ENCODE assay signal across 8 mouse cellular contexts in the genomic region with DNA sequence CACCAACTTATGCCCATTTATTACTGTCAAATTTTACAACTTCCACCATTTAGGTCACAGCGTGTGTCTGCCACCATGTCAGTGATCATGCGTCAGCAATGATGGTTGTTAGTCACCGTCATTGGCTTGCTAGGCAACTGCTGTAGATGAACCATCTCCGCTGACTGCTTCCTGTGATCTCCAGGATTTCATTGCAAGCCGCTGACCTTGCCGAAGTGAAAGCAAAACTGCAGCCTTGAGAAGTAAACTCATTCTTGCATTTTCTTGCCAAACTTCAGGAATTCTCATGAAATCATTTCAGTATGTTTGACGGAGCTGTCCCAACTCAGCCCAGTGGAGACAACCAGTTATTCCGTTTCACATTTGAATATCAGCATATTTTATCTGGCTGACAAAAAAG.
DNase-seq lines count a peak whose midpoint lies in the region; ATAC-seq lines count a peak whose summit lies in the region.

No protein-coding gene starts in this region.

- H3K4me1 ChIP-seq in megakaryocyte, embryonic 14.5 days, result no peaks in the 10 kb centered on the region
- H3K4me1 ChIP-seq in kidney, embryonic 16.5 days (ENCODE audit: insufficient read depth, low read length), result peaks cover 22% of the 10 kb centered on the region
- no peaks in the 10 kb centered on the region for H3K4me1 ChIP-seq in midbrain, embryonic 14.5 days (ENCODE audit: control insufficient read depth, insufficient read depth, low read length)

- H3K9me3 ChIP-seq in megakaryocyte, embryonic 14.5 days, result peaks cover 16% of the 10 kb centered on the region; the same call in 1 of the 2 replicates
- no peaks in the 10 kb centered on the region for H3K9me3 ChIP-seq in kidney, embryonic 16.5 days (ENCODE audit: low read length)
- H3K9me3 ChIP-seq in midbrain, embryonic 14.5 days (ENCODE audit: control insufficient read depth, low read length), result no peaks in the 10 kb centered on the region

- no peak overlapping the region; the same call in 1 of the 2 replicates for H3K4me2 ChIP-seq in kidney, embryonic 16.5 days (replicated peaks; ENCODE audit: low read depth, low read length)
- H3K4me2 ChIP-seq in midbrain, embryonic 14.5 days (ENCODE audit: low read length), result no peak overlapping the region

- H3K36me3 ChIP-seq in megakaryocyte, embryonic 14.5 days (replicated peaks; ENCODE audit: low read length), result no peaks in the 10 kb centered on the region
- H3K36me3 ChIP-seq in kidney, embryonic 16.5 days (ENCODE audit: insufficient read depth, low read length), result no peaks in the 10 kb centered on the region
- H3K36me3 ChIP-seq in midbrain, embryonic 14.5 days (ENCODE audit: control insufficient read depth, insufficient read depth, low read length), result no peaks in the 10 kb centered on the region

- H3K9ac ChIP-seq in kidney, embryonic 16.5 days (replicated peaks; ENCODE audit: low read length), result no peak overlapping the region
- H3K9ac ChIP-seq in midbrain, embryonic 14.5 days (replicated peaks; ENCODE audit: low read length), result no peak overlapping the region

- WGBS in kidney, embryonic 16.5 days, result 68% methylated on average over 8 of the region's 8 CpGs
- 94% methylated on average over 8 of the region's 8 CpGs for WGBS in midbrain, embryonic 14.5 days

- H3K4me3 ChIP-seq in megakaryocyte, embryonic 14.5 days (replicated peaks), result peak overlapping the region; percentile 42
- H3K4me3 ChIP-seq in kidney, embryonic 16.5 days (ENCODE audit: low read length), result no peak overlapping the region
- H3K4me3 ChIP-seq in midbrain, embryonic 14.5 days (replicated peaks; ENCODE audit: low read depth, low read length), result no peak overlapping the region

- 0 out of 2 replicates have a peak overlapping the region, but pooled peaks have one; percentile 6 for H3K27ac ChIP-seq in kidney, embryonic 16.5 days (ENCODE audit: low read length)
- H3K27ac ChIP-seq in midbrain, embryonic 14.5 days (replicated peaks; ENCODE audit: low read depth, low read length), result no peak overlapping the region

- no peak for ATAC-seq in megakaryocyte, adult 5-6 weeks (ENCODE audit: poor library complexity, severe bottlenecking)
- ATAC-seq in kidney, embryonic 16.5 days (ENCODE audit: low FRiP score, low TSS enrichment), result no peak
- ATAC-seq in midbrain, embryonic 14.5 days (ENCODE audit: low FRiP score, low TSS enrichment), result no peak

- peak; percentile 76 for DNase-seq in adrenal gland, postnatal 14 days
- peak; percentile 69 for DNase-seq in skeletal muscle tissue, adult 2 months (ENCODE audit: low read depth, low spot score)
- DNase-seq in midbrain, embryonic 14.5 days, result no peak
- DNase-seq in cerebellum, adult 9-10 months, result no peak
- no peak for DNase-seq in c-Kit-positive CD71-positive TER-119-positive erythroid progenitor cells, embryonic 14.5 days (ENCODE audit: low spot score)

- no peaks in the 10 kb centered on the region for H3K27me3 ChIP-seq in megakaryocyte, embryonic 14.5 days (replicated peaks)
- H3K27me3 ChIP-seq in kidney, embryonic 16.5 days (ENCODE audit: insufficient read depth, low read length), result no peaks in the 10 kb centered on the region
- H3K27me3 ChIP-seq in midbrain, embryonic 14.5 days (ENCODE audit: control insufficient read depth, insufficient read depth, low read length), result no peaks in the 10 kb centered on the region

Comparison
In these comparisons a context has a peak if more than half of its experiments do, and no peak if none do; other contexts are left out.
1. DNase-seq: peak in adrenal gland, postnatal 14 days (single experiment) and skeletal muscle tissue, adult 2 months (single experiment); none in midbrain, embryonic 14.5 days (single experiment), cerebellum, adult 9-10 months (single experiment) and c-Kit-positive CD71-positive TER-119-positive erythroid progenitor cells, embryonic 14.5 days (single experiment).